Mouse (Mus musculus) neural tube, embryonic 14.5 days (tissue): ENCODE measurements around the gene Them4. TPM values are rescaled to one million over a fixed set of nuclear protein-coding genes. Genes with fewer than 3 reads are reported as not detected.

Source experiments
- ATAC-seq: fragments of 200-750 bp; cut with Nextera tagmentation; 2 replicates; pipeline ENCODE4 v1.8.0; 2017; ENCODE audit warnings: low read depth, mild to moderate bottlenecking, moderate TSS enrichment, moderate library complexity
- H3K27ac ChIP-seq: fragments of 300-500 bp; sonication (generic); 2 replicates; pipeline ENCODE4 v1.5.1; 2014; ENCODE audit warnings: low read depth, mild to moderate bottlenecking, control low read depth, low read length, moderate library complexity, mixed read lengths
- H3K27me3 ChIP-seq: fragments of 300-500 bp; sonication (generic); 2 replicates; pipeline ENCODE4 v1.6.1; 2014; ENCODE audit warnings: low read length; ENCODE audit not compliant: control insufficient read depth, insufficient read depth
- H3K36me3 ChIP-seq: fragments of 300-500 bp; sonication (generic); 2 replicates; pipeline ENCODE4 v1.6.1; 2014; ENCODE audit warnings: low read length, mixed read lengths; ENCODE audit not compliant: control insufficient read depth, insufficient read depth
- H3K4me1 ChIP-seq: fragments of 300-500 bp; sonication (generic); 2 replicates; pipeline ENCODE4 v1.6.1; 2014; ENCODE audit warnings: low read length; ENCODE audit not compliant: control insufficient read depth, insufficient read depth
- H3K4me2 ChIP-seq: fragments of 300-500 bp; sonication (generic); 2 replicates; pipeline ENCODE4 v1.6.1; 2014; ENCODE audit warnings: mild to moderate bottlenecking, low read depth, low read length, control low read depth
- H3K4me3 ChIP-seq: fragments of 300-500 bp; sonication (generic); 2 replicates; pipeline ENCODE4 v1.5.1; 2014; ENCODE audit warnings: low read depth, low read length, control low read depth, mixed read lengths
- H3K9ac ChIP-seq: fragments of 300-500 bp; sonication (generic); replicated peaks from 2 replicates; pipeline ENCODE4 v1.6.1; 2014; ENCODE audit warnings: low read depth, mild to moderate bottlenecking, control low read depth, low read length, mixed read lengths
- H3K9me3 ChIP-seq: fragments of 300-500 bp; sonication (generic); 2 replicates; pipeline ENCODE4 v1.6.1; 2016; ENCODE audit warnings: low read length; ENCODE audit not compliant: control insufficient read depth
- WGBS: fragments of 180-500 bp; shearing (Covaris S2); extraction: QIAGEN DNeasy Blood & Tissue Kit; methylation state at CpG from one replicate; pipeline ENCODE4 v1.1.7; 2014; 5-methylcytosine and 5-hydroxymethylcytosine counted together
- polyA plus RNA-seq: library from polyadenylated mRNA; unstranded; fragments of >200 nt; fragmentation: Nextera tagmentation; extraction: Ambion mirVana; gene quantifications from 2 replicates; pipeline ENCODE4 v1.2.1, GENCODE M21; 2014

The Them4 gene
- polyA plus RNA-seq, 1 experiment from 2014 or later: 68.8 TPM

- Histone ChIP-seq H3K27ac (no peak overlapping the region), H3K36me3 (no peaks in the 10 kb centered on the region), H3K4me1 (peaks cover 8% of the 10 kb centered on the region; the same call in 1 of the 2 replicates), H3K9ac (no peak overlapping the region; the same call in 1 of the 2 replicates), H3K27me3 (no peaks in the 10 kb centered on the region), H3K4me3 (no peak overlapping the region), H3K4me2 (peak overlapping the region; percentile 27; the same call in 1 of the 2 replicates), H3K9me3 (no peaks in the 10 kb centered on the region)
- peak; percentile 38; the same call in 1 of the 2 replicates for ATAC-seq
- 3% methylated on average over 10 of the region's 10 CpGs for WGBS
These were observed 63.2 kb downstream of the Them4 start for GRCm38 (mm10) chr3:94373090-94373489.

- Histone ChIP-seq H3K4me1 (peaks cover 8% of the 10 kb centered on the region; the same call in 1 of the 2 replicates), H3K4me2 (peak overlapping the region; percentile 27; the same call in 1 of the 2 replicates), H3K9me3 (no peaks in the 10 kb centered on the region), H3K4me3 (no peak overlapping the region), H3K9ac (peak overlapping the region; percentile 11; the same call in 1 of the 2 replicates), H3K36me3 (no peaks in the 10 kb centered on the region), H3K27ac (no peak overlapping the region), H3K27me3 (no peaks in the 10 kb centered on the region)
- WGBS: 1% methylated on average over 5 of the region's 5 CpGs
- peak; percentile 50; the same call in 1 of the 2 replicates for ATAC-seq
These were observed 63.7 kb downstream of the Them4 start for GRCm38 (mm10) chr3:94373597-94374011.

- Histone ChIP-seq H3K27me3 (no peaks in the 10 kb centered on the region), H3K4me1 (peaks cover 8% of the 10 kb centered on the region; the same call in 1 of the 2 replicates), H3K27ac (no peak overlapping the region), H3K4me2 (no peak overlapping the region), H3K9me3 (no peaks in the 10 kb centered on the region), H3K4me3 (no peak overlapping the region), H3K36me3 (no peaks in the 10 kb centered on the region), H3K9ac (no peak overlapping the region)
- ATAC-seq: no peak
These were observed 64.7 kb downstream of the Them4 start for GRCm38 (mm10) chr3:94374636-94375035.

GRCm38 (mm10) chr3:94375146-94375545 lies 65.3 kb downstream of the Them4 start:
- no peaks in the 10 kb centered on the region for H3K27me3 ChIP-seq
- H3K27ac ChIP-seq: no peak overlapping the region
- H3K9me3 ChIP-seq: no peaks in the 10 kb centered on the region
- 77% methylated on average over 2 of the region's 2 CpGs for WGBS
- H3K4me2 ChIP-seq: no peak overlapping the region
- H3K4me1 ChIP-seq: peaks cover 8% of the 10 kb centered on the region; the same call in 1 of the 2 replicates
- H3K36me3 ChIP-seq: no peaks in the 10 kb centered on the region
- H3K9ac ChIP-seq: no peak overlapping the region
- ATAC-seq: no peak
- no peak overlapping the region for H3K4me3 ChIP-seq

GRCm38 (mm10) chr3:94375861-94376260 lies 66.0 kb downstream of the Them4 start:
- WGBS: 57% methylated on average over 5 of the region's 5 CpGs
- Histone ChIP-seq H3K4me3 (no peak overlapping the region), H3K9ac (no peak overlapping the region), H3K9me3 (no peaks in the 10 kb centered on the region), H3K27me3 (no peaks in the 10 kb centered on the region), H3K27ac (no peak overlapping the region), H3K4me2 (no peak overlapping the region), H3K36me3 (no peaks in the 10 kb centered on the region), H3K4me1 (peaks cover 8% of the 10 kb centered on the region; the same call in 1 of the 2 replicates)
- no peak for ATAC-seq

GRCm38 (mm10) chr3:94377028-94377923 lies 67.4 kb downstream of the Them4 start:
- Histone ChIP-seq H3K4me2 (no peak overlapping the region), H3K4me3 (no peak overlapping the region), H3K9me3 (no peaks in the 10 kb centered on the region), H3K36me3 (no peaks in the 10 kb centered on the region), H3K4me1 (peaks cover 8% of the 10 kb centered on the region; the same call in 1 of the 2 replicates), H3K27me3 (no peaks in the 10 kb centered on the region), H3K9ac (no peak overlapping the region), H3K27ac (no peak overlapping the region)
- ATAC-seq: no peak
- 17% methylated on average over 13 of the region's 13 CpGs for WGBS

GRCm38 (mm10) chr3:94379831-94380510 lies 70.1 kb downstream of the Them4 start:
- WGBS: 27% methylated on average over 9 of the region's 9 CpGs
- no peak overlapping the region for H3K4me3 ChIP-seq
- H3K9ac ChIP-seq: no peak overlapping the region
- no peaks in the 10 kb centered on the region for H3K27me3 ChIP-seq
- H3K9me3 ChIP-seq: no peaks in the 10 kb centered on the region
- no peak overlapping the region for H3K4me2 ChIP-seq
- no peak for ATAC-seq
- no peaks in the 10 kb centered on the region for H3K36me3 ChIP-seq
- H3K27ac ChIP-seq: no peak overlapping the region
- H3K4me1 ChIP-seq: no peaks in the 10 kb centered on the region
